Mouse (Mus musculus): Measurements from ENCODE around the gene Pm20d1.

DNA sequence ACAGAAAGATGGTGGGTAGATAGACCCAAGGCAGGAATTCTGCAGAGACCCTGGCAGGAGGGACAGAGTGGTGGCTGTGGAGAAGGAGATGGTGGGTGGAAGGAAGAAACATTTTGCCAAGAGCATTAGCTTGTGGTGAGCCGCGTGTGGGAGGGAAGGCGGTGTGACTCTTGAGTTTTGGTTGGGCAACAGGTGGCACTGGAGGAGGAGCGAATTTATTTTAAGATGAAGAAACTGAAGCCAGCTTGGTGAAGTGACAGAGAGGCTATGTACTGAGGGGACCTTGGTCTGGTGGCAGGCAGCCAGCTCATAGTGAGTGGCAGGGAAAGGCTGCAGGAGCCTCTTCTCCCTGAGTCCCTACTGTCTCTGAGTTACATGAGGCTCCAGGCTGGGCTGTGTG lies 42.3 kb upstream of the Pm20d1 start:
- no peak for TF ChIP-seq CTCF (IDR thresholded peaks at IDR 0.05; ENCODE audit: low read depth, low read length)
- TF ChIP-seq TAL1 (conservative IDR thresholded peaks at IDR 0.05; ENCODE audit: low read depth, low read length), result no peak
- TF ChIP-seq POLR2AphosphoS5 (IDR thresholded peaks at IDR 0.05; ENCODE audit: insufficient replicate concordance, low read depth, low read length), result no peak
- TF ChIP-seq GATA1 (IDR thresholded peaks at IDR 0.05; ENCODE audit: borderline replicate concordance, low read length), result no peak
